Comparison of ENCODE assay signal across 8 mouse cellular contexts in the genomic region with DNA sequence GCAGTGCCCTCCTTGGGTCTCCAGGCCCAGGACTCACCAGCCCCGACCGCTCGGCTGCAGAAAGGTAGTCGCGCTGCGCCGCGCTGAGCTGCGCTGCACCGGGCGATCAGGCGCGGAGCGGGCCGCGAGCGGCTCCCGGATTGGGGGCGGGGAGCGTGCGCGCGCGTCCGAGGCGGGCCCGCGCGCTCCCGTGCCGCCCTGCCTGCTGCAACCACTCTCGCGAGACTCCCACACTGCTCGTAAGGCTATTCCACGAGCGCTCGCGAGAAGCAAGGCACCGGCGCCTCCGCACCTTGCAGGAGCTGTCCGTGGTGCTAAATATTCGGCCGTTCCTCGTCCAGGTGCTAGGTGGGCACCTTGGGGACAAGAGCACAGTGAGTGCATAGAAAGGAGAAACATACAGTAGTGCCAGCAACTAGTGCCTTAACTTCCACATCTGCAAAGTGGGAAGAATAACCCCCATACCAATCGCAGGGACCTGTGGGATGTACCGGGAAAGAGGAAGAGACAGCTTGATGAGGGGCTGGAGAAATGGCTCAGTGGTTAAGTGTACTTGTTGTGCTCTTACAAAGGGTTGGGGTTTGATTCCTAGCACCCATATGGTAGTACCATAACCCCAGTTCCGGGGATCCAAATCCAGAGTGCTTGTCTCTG. TPM values are rescaled to one million over a fixed set of nuclear protein-coding genes. Genes with fewer than 3 reads are reported as not detected.
DNase-seq lines count a peak whose midpoint lies in the region; ATAC-seq and TF ChIP-seq lines count a peak whose summit lies in the region.

A gene (minus strand): TSS at position 165 of the 654 bp plus-strand sequence.

- peak; percentile 92 for ATAC-seq in hindbrain, postnatal 0 days

- H3K4me1 ChIP-seq in hindbrain, postnatal 0 days (ENCODE audit: insufficient read depth, low read length), result peaks cover 13% of the 10 kb centered on the region

- TF ChIP-seq CTCF in hindbrain, postnatal 0 days (IDR thresholded peaks at IDR 0.05; ENCODE audit: low read depth), result no peak

- no peaks in the 10 kb centered on the region for H3K9me3 ChIP-seq in hindbrain, postnatal 0 days (ENCODE audit: low read length)

- peak within 1 kb of the TSS; percentile 92 for H3K4me3 ChIP-seq in hindbrain, postnatal 0 days (ENCODE audit: low read length)

- no peaks in the 10 kb centered on the region for H3K27me3 ChIP-seq in hindbrain, postnatal 0 days (ENCODE audit: insufficient read depth, low read length)

- H3K4me2 ChIP-seq in hindbrain, postnatal 0 days (ENCODE audit: low read depth, low read length), result peak within 1 kb of the TSS; percentile 83

- DNase-seq in WW6 (ENCODE audit: low read depth, low spot score), result peak; percentile 87
- peak; percentile 72 to 91 for DNase-seq in cerebellum, postnatal 4 days (ENCODE audit: low spot score in 2 of 2)
- peak; percentile 60 to 78 for DNase-seq in gastrocnemius, adult 8-10 months (ENCODE audit: low spot score in 2 of 2)
- peak; percentile 96 for DNase-seq in hindbrain, postnatal 0 days (ENCODE audit: low spot score)
- DNase-seq in left cerebral cortex, adult 18-20 months (ENCODE audit: low spot score in 2 of 2), result peak; percentile 88 to 93
- peak; percentile 90 to 93 for DNase-seq in lung, postnatal 4 days
- peak; percentile 87 for DNase-seq in retina, postnatal 7 days (ENCODE audit: low read depth, low spot score)
- peak; percentile 72 to 80 for DNase-seq in urinary bladder, adult 18-20 months (ENCODE audit: low spot score in 2 of 2)

- peak within 1 kb of the TSS; percentile 99 for H3K9ac ChIP-seq in hindbrain, postnatal 0 days (replicated peaks; ENCODE audit: low read length)

- 2% methylated on average over 48 of the region's 48 CpGs for WGBS in hindbrain, postnatal 0 days

- peak within 1 kb of the TSS; percentile 93 for H3K27ac ChIP-seq in hindbrain, postnatal 0 days

- H3K36me3 ChIP-seq in hindbrain, postnatal 0 days (ENCODE audit: insufficient read depth, low read length), result no peaks in the 10 kb centered on the region

RNA-seq across cellular contexts. Expression of the gene that starts here (rescaled TPM):
- total RNA-seq in gastrocnemius, adult 8-10 months (2022), result 1 to 10 TPM in 1 of 4 experiments, under 1 TPM in 3; 0.34 to 1.3 (median 0.76) TPM
- total RNA-seq in hindbrain, postnatal 0 days (2014; rRNA removed), result 366 and 375 TPM in 2 replicates
- 154 and 163 TPM in 2 replicates for polyA plus RNA-seq in hindbrain, postnatal 0 days (2015; fragmentation: Nextera tagmentation; extraction: Ambion mirVana)
- 100 to 1,000 TPM; 381 to 400 TPM for total RNA-seq in left cerebral cortex, adult 18-20 months (2021)

Comparison
In these comparisons a context has a peak if more than half of its experiments do, and no peak if none do; other contexts are left out.
1. Peak in every context shown above with its lines: DNase-seq, ATAC-seq, H3K4me3 ChIP-seq and H3K27ac ChIP-seq.
2. RNA of the gene that starts here (total RNA-seq): 381 to 400 TPM in left cerebral cortex, adult 18-20 months and 366 to 375 TPM in hindbrain, postnatal 0 days; 0.34 to 1.3 TPM in gastrocnemius, adult 8-10 months; every median in the first group is over 100 times any median in the second.